ENCODE assay signal across 1 mouse cellular context in genomic region chr6:129517752-129518408, GRCm38 (mm10).
TF ChIP-seq lines count a peak whose summit lies in the region.

No protein-coding gene starts in this region.

TF ChIP-seq in CH12.LX, 34 proteins besides CTCF, POLR2A, EP300 and RAD21:
- TF ChIP-seq HCFC1 (IDR thresholded peaks at IDR 0.05; ENCODE audit: low read depth, low read length) (no peak), GABPA (IDR thresholded peaks at IDR 0.05; ENCODE audit: insufficient replicate concordance, low read depth, low read length) (no peak), SMC3 (IDR thresholded peaks at IDR 0.05; ENCODE audit: low read depth, low read length) (peak; percentile 82), ZC3H11A (IDR thresholded peaks at IDR 0.05; ENCODE audit: low read depth, low read length) (peak; percentile 61)
